Mouse (Mus musculus): ENCODE measurements around the gene Mapk3. TPM values are rescaled to one million over a fixed set of nuclear protein-coding genes. Genes with fewer than 3 reads are reported as not detected.

The Mapk3 gene
- polyA plus RNA-seq, 1 experiment from 2014 or later = 52.1 TPM

- no peak overlapping the region for H3K4me3 ChIP-seq (ENCODE audit: low read depth, low read length)
- H3K27me3 ChIP-seq (ENCODE audit: control insufficient read depth, insufficient read depth, low read length) = no peaks in the 10 kb centered on the region
- no peaks in the 10 kb centered on the region for H3K9me3 ChIP-seq (replicated peaks; ENCODE audit: control insufficient read depth, low read length)
- 92% methylated on average over 16 of the region's 16 CpGs for WGBS (ENCODE audit: insufficient replicate concordance)
- H3K4me2 ChIP-seq = no peak overlapping the region
- H3K36me3 ChIP-seq (ENCODE audit: control insufficient read depth, insufficient read depth, low read length) = peaks cover 13% of the 10 kb centered on the region
- ATAC-seq (replicated peaks; ENCODE audit: insufficient number of reproducible peaks, low FRiP score, low TSS enrichment) = no peak
- H3K4me1 ChIP-seq (ENCODE audit: control insufficient read depth, insufficient read depth, low read length) = peaks cover 24% of the 10 kb centered on the region
- no peak overlapping the region; the same call in 1 of the 2 replicates for H3K9ac ChIP-seq (ENCODE audit: low read depth, low read length)
- no peak overlapping the region for H3K27ac ChIP-seq (ENCODE audit: low read depth, low read length)
Observed at GRCm38 (mm10) chr7:126801057-126801422, 41.6 kb downstream of the Mapk3 start.

DNA sequence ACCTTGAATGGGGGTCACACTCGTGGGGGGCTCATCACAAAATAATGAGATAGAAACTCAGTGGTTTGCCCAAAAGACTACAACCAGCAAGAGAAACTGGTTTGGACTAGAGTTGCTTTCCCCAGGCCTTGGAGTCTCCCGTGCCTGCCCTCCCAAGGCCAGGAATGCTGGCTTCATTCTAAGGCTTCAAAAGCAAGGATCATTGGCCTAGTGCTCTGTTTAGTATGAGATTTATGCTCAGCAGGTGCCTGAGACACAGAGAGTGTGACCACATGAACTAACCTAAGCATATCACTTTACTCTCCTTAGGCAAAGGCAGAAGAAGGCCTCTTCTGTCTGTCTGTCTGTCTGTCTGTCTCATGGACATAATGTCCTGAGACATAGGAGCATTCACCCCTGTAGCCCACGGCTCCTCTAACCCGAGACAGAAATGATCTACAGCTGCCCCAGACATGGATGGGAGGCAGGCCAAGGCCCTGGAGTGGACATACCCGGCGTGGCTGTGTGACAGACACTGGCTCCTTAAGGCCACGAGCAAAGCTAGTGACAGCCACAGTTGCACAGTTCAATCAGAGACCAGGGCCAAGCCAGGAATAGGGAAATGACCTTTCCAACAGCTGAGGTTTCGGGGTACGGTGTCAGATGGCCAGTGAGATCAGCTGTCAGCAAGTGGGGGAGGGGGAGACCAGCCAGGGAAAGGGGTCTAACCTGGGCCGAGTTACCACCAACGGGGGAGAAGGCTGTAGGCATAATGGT, 42.9 kb downstream of the Mapk3 start:
- 77% methylated on average over 11 of the region's 11 CpGs for WGBS (ENCODE audit: insufficient replicate concordance)
- Histone ChIP-seq H3K36me3 (ENCODE audit: control insufficient read depth, insufficient read depth, low read length) (peaks cover 2% of the 10 kb centered on the region), H3K4me3 (ENCODE audit: low read depth, low read length) (no peak overlapping the region), H3K4me1 (ENCODE audit: control insufficient read depth, insufficient read depth, low read length) (peaks cover 12% of the 10 kb centered on the region), H3K27me3 (ENCODE audit: control insufficient read depth, insufficient read depth, low read length) (no peaks in the 10 kb centered on the region), H3K9me3 (replicated peaks; ENCODE audit: control insufficient read depth, low read length) (no peaks in the 10 kb centered on the region), H3K4me2 (no peak overlapping the region), H3K9ac (ENCODE audit: low read depth, low read length) (no peak overlapping the region), H3K27ac (ENCODE audit: low read depth, low read length) (no peak overlapping the region)
- no peak for ATAC-seq (replicated peaks; ENCODE audit: insufficient number of reproducible peaks, low FRiP score, low TSS enrichment)

GRCm38 (mm10) chr7:126803181-126803580, 43.8 kb downstream of the Mapk3 start:
- H3K9ac ChIP-seq (ENCODE audit: low read depth, low read length) = no peak overlapping the region; the same call in 1 of the 2 replicates

GRCm38 (mm10) chr7:126803751-126804150, 44.4 kb downstream of the Mapk3 start:
- no peak overlapping the region for H3K9ac ChIP-seq (ENCODE audit: low read depth, low read length)
- H3K36me3 ChIP-seq (ENCODE audit: control insufficient read depth, insufficient read depth, low read length) = no peaks in the 10 kb centered on the region; the same call in 1 of the 2 replicates
- no peaks in the 10 kb centered on the region for H3K27me3 ChIP-seq (ENCODE audit: control insufficient read depth, insufficient read depth, low read length)
- H3K27ac ChIP-seq (ENCODE audit: low read depth, low read length) = no peak overlapping the region
- no peak overlapping the region for H3K4me3 ChIP-seq (ENCODE audit: low read depth, low read length)
- ATAC-seq (replicated peaks; ENCODE audit: insufficient number of reproducible peaks, low FRiP score, low TSS enrichment) = no peak
- H3K4me1 ChIP-seq (ENCODE audit: control insufficient read depth, insufficient read depth, low read length) = peaks cover 22% of the 10 kb centered on the region
- H3K4me2 ChIP-seq = no peak overlapping the region
- no peaks in the 10 kb centered on the region for H3K9me3 ChIP-seq (replicated peaks; ENCODE audit: control insufficient read depth, low read length)

More at GRCm38 (mm10) chr7:126803181-126803580, 43.8 kb downstream of the Mapk3 start:
- Histone ChIP-seq H3K36me3 (ENCODE audit: control insufficient read depth, insufficient read depth, low read length) (no peaks in the 10 kb centered on the region; the same call in 1 of the 2 replicates), H3K4me3 (ENCODE audit: low read depth, low read length) (no peak overlapping the region), H3K4me1 (ENCODE audit: control insufficient read depth, insufficient read depth, low read length) (peaks cover 17% of the 10 kb centered on the region), H3K27me3 (ENCODE audit: control insufficient read depth, insufficient read depth, low read length) (no peaks in the 10 kb centered on the region), H3K9me3 (replicated peaks; ENCODE audit: control insufficient read depth, low read length) (no peaks in the 10 kb centered on the region), H3K4me2 (no peak overlapping the region), H3K27ac (ENCODE audit: low read depth, low read length) (no peak overlapping the region)
- 78% methylated on average over 6 of the region's 6 CpGs for WGBS (ENCODE audit: insufficient replicate concordance)
- no peak for ATAC-seq (replicated peaks; ENCODE audit: insufficient number of reproducible peaks, low FRiP score, low TSS enrichment)

- no peak overlapping the region for H3K27ac ChIP-seq (ENCODE audit: low read depth, low read length)
- H3K4me2 ChIP-seq = no peak overlapping the region
Observed at GRCm38 (mm10) chr7:126806956-126807355, 47.6 kb downstream of the Mapk3 start.

DNA sequence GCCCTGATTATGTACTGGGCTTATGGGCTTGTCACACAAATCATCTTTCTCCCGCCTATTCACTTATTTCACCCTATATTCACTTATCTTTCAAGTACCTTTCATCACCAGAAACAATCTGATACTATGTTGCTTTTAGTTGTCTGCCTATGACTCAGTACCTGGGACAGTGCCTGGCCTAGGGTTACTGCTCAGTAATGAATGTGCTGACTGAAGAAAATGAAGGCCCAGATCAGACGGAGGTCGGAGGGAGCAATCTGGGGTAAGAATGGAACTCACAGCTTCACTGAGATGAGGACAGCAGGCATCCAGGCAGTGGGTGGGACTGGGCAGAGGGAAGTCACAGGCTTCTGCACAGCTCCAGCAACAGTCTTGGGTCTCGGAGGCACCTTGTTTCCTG, 48.0 kb downstream of the Mapk3 start:
- WGBS (ENCODE audit: insufficient replicate concordance) = 65% methylated on average over 4 of the region's 4 CpGs
- Histone ChIP-seq H3K27ac (ENCODE audit: low read depth, low read length) (no peak overlapping the region), H3K9ac (ENCODE audit: low read depth, low read length) (0 out of 2 replicates have a peak overlapping the region, but pooled peaks have one; percentile 81)

More at GRCm38 (mm10) chr7:126806956-126807355, 47.6 kb downstream of the Mapk3 start:
- no peaks in the 10 kb centered on the region for H3K9me3 ChIP-seq (replicated peaks; ENCODE audit: control insufficient read depth, low read length)
- H3K9ac ChIP-seq (ENCODE audit: low read depth, low read length) = no peak overlapping the region
- H3K36me3 ChIP-seq (ENCODE audit: control insufficient read depth, insufficient read depth, low read length) = no peaks in the 10 kb centered on the region; the same call in 1 of the 2 replicates
- no peak overlapping the region for H3K4me3 ChIP-seq (ENCODE audit: low read depth, low read length)
- H3K27me3 ChIP-seq (ENCODE audit: control insufficient read depth, insufficient read depth, low read length) = no peaks in the 10 kb centered on the region
- peaks cover 16% of the 10 kb centered on the region for H3K4me1 ChIP-seq (ENCODE audit: control insufficient read depth, insufficient read depth, low read length)
- WGBS (ENCODE audit: insufficient replicate concordance) = 66% methylated on average over 6 of the region's 6 CpGs
- no peak for ATAC-seq (replicated peaks; ENCODE audit: insufficient number of reproducible peaks, low FRiP score, low TSS enrichment)

GRCm38 (mm10) chr7:126808703-126809455, 49.5 kb downstream of the Mapk3 start:
- peak; percentile 90 for ATAC-seq (replicated peaks; ENCODE audit: insufficient number of reproducible peaks, low FRiP score, low TSS enrichment)
- Histone ChIP-seq H3K9me3 (replicated peaks; ENCODE audit: control insufficient read depth, low read length) (no peaks in the 10 kb centered on the region), H3K4me3 (ENCODE audit: low read depth, low read length) (peak overlapping the region; percentile 53), H3K27me3 (ENCODE audit: control insufficient read depth, insufficient read depth, low read length) (0 out of 2 replicates have a peak, but pooled peaks cover under 1% of the 10 kb centered on the region), H3K36me3 (ENCODE audit: control insufficient read depth, insufficient read depth, low read length) (no peaks in the 10 kb centered on the region), H3K9ac (ENCODE audit: low read depth, low read length) (peak overlapping the region; percentile 81), H3K4me1 (ENCODE audit: control insufficient read depth, insufficient read depth, low read length) (peaks cover 16% of the 10 kb centered on the region), H3K4me2 (peak overlapping the region; percentile 87), H3K27ac (ENCODE audit: low read depth, low read length) (peak overlapping the region; percentile 88)
- under 1% methylated on average over 43 of the region's 43 CpGs for WGBS (ENCODE audit: insufficient replicate concordance)

More for the DNA sequence above, 48.0 kb downstream of the Mapk3 start:
- Histone ChIP-seq H3K27me3 (ENCODE audit: control insufficient read depth, insufficient read depth, low read length) (no peaks in the 10 kb centered on the region), H3K4me3 (ENCODE audit: low read depth, low read length) (no peak overlapping the region), H3K4me1 (ENCODE audit: control insufficient read depth, insufficient read depth, low read length) (peaks cover 16% of the 10 kb centered on the region), H3K4me2 (peak overlapping the region; percentile 87), H3K9me3 (replicated peaks; ENCODE audit: control insufficient read depth, low read length) (no peaks in the 10 kb centered on the region), H3K36me3 (ENCODE audit: control insufficient read depth, insufficient read depth, low read length) (no peaks in the 10 kb centered on the region; the same call in 1 of the 2 replicates)
- no peak for ATAC-seq (replicated peaks; ENCODE audit: insufficient number of reproducible peaks, low FRiP score, low TSS enrichment)

DNA sequence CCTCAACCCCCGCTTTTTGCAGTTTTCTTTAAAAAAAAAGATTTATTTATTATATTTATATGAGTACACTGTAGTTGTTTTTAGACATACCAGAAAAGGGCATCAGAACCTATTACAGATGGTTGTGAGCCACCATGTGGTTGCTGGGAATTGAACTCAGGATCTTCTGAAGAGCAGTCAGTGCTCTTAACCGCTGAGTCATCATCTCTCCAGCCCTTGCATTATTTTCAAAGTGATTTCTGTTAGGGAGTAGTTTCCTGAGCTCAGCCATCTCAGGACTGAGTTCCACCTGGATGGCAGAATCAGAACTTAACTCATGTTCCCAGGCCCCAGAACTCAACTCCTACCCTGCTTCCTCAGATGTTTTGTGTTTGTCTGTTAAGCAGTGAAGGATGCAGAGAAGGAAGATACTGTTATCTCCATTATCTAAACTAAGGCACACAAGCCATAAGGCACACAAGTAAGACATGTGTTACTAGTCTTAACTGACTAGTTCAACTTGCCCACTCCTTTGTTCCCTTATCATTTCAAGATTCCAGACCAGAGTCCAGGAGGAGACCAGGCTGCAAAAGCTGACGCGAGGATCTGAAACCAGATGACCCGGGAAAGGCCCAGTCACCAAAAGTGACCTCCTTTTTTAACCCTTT, 50.4 kb downstream of the Mapk3 start:
- no peak for ATAC-seq (replicated peaks; ENCODE audit: insufficient number of reproducible peaks, low FRiP score, low TSS enrichment)
- peak overlapping the region; percentile 87; the same call in 1 of the 2 replicates for H3K4me2 ChIP-seq
- no peaks in the 10 kb centered on the region for H3K9me3 ChIP-seq (replicated peaks; ENCODE audit: control insufficient read depth, low read length)
- H3K4me1 ChIP-seq (ENCODE audit: control insufficient read depth, insufficient read depth, low read length) = peaks cover 16% of the 10 kb centered on the region
- H3K27ac ChIP-seq (ENCODE audit: low read depth, low read length) = peak overlapping the region; percentile 88; the same call in 1 of the 2 replicates
- 0 out of 2 replicates have a peak, but pooled peaks cover 3% of the 10 kb centered on the region for H3K27me3 ChIP-seq (ENCODE audit: control insufficient read depth, insufficient read depth, low read length)
- no peak overlapping the region for H3K9ac ChIP-seq (ENCODE audit: low read depth, low read length)
- no peaks in the 10 kb centered on the region for H3K36me3 ChIP-seq (ENCODE audit: control insufficient read depth, insufficient read depth, low read length)
- 40% methylated on average over 5 of the region's 5 CpGs for WGBS (ENCODE audit: insufficient replicate concordance)
- no peak overlapping the region for H3K4me3 ChIP-seq (ENCODE audit: low read depth, low read length)
